Mouse (Mus musculus): Measurements from ENCODE around the gene Siglecg.

The Siglecg gene

DNA sequence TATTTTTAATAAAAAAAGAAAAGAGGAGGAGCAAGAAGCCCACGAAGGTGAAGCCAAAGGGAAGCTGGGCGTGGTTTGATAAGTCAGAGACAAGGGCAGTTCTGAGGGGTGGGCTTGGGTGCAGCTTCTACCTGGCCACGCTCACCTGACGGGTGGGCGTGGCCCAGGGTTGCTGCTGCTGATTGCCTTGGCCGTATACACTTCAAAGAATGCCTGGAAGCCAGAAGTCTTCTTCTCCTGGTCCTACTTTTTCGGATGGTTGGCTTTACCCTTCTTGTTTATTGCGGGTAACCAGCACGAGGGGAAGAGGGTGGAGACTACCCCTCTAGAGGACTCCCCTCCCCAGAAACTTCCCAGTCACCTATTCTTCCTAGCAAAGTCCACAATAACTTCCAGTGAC is 34.7 kb downstream of the Siglecg start:
- DNase-seq: peak in 1 of 2 experiments; percentile 32

DNA sequence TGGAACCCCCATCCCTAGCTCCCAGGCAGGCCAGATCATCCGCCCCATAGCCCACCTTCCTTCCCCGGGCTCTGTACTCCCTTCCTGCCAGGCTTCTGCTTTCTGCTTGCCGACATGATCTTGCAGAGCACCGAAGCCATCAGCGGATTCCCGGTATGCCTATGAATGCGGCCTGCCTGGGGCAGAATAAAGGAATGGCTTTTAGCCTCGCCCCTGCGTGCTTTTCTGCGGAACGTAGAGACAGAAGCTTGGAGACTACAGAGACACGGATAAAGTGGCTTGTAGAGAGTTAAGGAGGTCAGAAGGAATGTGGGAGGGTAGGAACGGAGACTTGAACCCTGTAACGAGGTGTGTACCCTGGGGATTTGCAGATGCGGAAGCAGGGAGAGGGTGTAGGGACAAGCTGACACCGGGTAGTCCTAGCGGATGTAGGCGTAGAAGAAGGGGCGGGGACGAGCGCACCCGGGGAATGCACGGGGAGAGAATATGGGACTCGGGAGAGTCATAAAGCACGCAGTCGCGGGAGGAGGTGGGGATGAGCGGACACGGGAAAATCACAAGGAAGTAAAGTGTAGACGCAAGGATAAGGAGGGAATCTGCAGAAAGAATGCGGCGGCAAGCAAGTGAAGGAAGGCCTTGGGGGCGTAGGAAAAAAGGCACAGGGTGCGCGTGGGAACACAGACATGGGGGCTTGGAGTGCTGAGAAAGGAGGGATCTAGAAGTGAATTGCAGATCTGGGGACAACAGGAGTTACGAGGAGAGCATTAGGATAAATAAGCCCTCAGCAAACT is 35.3 kb downstream of the Siglecg start:
- peak; percentile 89 to 92 for DNase-seq

DNA sequence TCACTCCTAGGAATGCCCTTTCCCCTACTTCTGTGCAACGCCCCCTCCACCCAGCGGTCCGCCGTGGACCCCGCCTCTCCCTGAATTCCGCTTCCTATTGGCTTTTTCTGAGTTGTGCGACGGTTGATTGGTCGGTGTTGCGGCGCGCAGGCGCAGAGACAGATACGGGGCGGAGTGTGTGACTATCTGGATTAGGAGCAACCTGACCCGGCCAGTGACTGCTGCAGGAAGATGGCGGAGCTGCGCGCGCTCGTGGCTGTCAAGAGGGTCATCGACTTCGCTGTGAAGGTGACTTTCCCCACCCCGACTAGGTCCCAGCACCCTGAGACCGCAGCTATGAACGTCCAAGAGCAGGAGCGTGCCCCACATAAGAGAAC is 35.9 kb downstream of the Siglecg start, which contains the start of the genes Etfb and Gm45233:
TSS of gene Etfb (plus strand) at position 167 of the 377 bp plus-strand sequence.
TSS of gene Gm45233 (plus strand) at position 212 of the 377 bp plus-strand sequence.
- peak; percentile 97 to 98 for DNase-seq

DNA sequence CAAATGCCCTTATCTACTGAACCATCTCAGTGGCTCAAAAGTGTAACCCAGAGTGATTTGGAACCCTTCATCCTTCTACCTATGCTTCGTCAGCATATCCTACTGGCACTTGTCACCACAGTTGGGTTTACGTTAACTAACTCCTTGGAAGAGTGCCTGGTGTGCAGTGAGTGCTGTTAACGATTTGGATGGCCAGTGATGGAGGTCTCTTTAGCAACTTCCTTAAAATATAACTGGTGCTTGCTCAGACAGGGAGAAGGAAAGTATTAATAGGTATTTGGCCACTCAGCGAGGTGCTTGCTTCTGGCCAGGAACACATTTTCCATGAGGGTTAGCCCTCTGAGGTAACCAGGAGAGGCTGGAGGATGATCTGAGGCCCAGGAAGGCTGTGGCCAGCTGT is 39.8 kb downstream of the Siglecg start:
- peak; percentile 70 to 89 for DNase-seq

DNA sequence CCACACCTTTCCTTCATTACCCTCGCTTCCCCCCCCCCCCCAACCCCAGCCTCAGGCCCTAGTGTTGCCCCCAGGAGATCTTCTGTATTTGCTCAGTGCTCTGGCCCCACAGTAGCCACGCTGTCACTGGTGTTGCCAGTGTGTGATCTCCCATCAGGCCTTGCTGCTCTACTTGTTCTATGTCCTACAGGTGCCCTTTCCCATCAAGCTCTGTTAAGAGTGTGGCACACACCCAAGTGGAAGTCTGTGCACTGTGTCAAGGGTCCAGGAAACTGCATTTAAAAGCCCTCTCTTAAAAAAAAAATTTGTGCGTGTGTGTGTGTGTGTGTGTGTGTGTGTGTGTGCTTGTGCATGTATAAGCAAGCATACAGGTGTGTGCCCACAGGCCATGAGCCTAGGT is 40.2 kb downstream of the Siglecg start:
- peak; percentile 61 to 72 for DNase-seq

DNA sequence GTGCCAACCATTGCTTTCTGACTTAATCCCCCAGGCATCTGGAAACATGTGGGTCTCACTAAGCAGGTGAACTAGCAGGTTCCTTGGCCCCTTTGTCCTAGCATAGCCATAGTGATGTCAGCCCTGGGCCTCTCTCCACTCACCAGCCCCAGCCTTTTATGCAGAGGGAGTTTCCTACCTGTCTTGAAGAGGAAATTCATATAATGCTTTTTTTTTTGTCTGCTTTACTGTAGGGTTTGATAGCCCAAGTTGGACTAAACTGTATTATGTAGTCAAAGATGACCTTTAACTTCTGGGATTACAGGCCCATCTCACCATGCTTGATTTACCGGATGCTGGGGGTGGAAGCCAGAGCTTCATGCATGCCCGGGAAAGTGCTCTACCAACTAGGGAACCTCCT is 41.8 kb downstream of the Siglecg start:
- DNase-seq: no peak

DNA sequence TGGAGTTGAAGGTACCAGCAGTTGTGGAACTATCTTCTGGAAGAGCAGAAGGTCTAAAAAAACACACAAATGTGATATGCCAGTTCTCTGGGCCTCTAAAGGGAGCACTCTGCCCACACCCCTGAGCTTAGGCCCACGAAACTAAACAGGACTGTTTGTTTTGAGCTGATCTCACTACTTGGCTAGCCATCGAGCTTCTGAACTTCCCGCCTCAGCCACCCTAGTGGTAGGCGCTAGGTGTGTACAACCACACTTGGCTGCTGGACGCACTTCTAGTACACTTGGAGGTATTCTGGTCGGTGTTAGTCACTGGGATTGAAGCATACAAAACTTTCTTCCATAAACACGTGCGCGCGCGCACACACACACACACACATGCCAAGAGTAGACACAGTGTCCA is 43.7 kb downstream of the Siglecg start:
- no peak for DNase-seq

DNA sequence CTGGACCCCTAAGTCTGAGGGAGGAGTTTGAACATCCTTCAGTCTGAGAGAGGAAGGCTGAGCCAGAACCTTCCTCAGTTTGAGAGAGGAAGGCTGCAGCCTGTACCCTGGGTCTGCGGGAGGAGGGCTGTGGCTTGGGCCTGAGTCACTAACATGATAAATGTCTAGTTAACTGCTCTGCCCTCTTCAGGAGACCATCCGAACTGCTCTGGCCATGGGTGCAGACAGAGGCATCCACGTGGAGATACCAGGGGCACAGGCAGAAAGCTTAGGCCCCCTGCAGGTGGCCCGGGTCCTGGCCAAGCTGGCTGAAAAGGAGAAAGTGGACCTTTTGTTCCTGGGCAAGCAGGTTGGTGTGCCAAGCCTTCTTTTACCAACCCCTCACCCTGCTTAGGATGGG is 44.6 kb downstream of the Siglecg start:
- DNase-seq: peak in 1 of 2 experiments; percentile 59

DNA sequence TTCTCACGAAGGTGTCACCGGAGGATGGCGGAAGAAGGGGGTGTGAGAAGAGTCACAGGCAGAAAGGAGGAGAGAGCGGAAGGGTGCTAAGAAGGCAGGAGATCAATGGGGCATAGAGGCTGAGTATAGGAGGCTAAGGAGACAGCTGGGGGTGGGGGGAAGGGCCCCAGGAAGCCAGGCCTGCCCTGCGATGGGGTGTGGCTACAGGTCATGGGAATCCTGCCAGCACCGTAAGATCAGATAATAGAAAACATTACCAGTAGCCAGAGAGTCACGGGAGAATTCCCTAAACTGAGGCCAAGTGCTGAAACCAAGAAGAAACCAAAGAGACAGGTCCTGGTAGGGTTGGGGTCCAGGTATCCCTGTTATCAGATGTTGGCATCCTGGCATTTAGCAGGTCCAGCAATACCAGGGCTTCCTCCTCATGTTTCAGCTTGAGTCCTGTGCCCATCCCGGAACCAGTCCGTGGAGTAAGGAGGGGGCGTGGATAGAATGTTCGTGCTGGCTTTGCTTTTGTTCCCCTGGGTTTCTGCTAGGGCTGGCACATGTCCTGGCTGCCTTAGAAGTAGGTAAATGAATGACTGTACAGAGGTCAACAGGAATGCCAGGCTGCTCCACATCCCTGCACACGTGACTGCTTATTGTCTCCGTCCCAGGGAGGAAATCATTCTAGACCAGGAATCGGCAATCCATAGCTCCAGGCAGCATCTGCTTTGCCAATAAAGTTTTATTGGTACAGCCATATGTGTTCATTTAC is 45.8 kb downstream of the Siglecg start:
- peak; percentile 75 to 87 for DNase-seq

DNA sequence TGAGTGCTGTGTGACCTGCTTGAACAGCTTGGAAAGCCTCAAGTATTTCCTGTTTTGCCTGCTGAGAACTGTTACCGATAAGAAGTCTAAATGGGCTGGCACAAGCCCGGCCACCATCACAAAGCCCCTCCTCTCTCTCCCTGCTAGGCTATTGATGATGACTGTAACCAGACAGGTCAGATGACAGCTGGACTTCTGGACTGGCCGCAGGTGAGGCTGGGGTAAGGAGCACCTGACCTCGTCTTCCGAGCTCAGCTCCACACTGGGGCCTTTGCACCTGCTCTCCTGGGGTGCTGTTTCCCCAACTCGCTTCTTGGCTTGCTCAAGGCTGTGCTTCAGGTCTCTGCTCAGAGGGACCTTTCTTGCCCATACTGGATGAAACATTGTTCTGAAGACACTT is 46.4 kb downstream of the Siglecg start:
- peak; percentile 60 to 62 for DNase-seq

DNA sequence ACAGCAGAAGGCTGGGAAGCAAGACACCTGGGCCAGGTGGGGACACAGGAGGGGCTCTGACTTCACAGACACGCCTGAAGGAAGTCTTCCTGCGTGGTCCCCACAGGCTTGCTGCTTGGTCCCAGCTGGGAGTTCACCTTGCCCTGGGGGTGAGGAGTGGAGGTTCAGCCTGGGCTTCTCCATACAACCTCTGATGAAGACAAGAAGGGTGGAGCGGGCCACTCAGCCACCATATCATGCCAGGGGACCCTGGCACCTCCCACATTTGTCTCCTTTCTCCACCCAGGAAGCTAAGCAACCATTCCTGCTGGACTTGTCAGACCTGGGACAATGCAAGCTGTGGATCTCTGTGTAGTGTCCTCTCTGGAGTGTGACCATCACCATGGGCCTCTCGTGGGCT is 54.8 kb downstream of the Siglecg start, which contains the start of gene Vsig10l:
TSS of gene Vsig10l (plus strand) at position 301 of the 400 bp plus-strand sequence.
- no peak for DNase-seq

DNA sequence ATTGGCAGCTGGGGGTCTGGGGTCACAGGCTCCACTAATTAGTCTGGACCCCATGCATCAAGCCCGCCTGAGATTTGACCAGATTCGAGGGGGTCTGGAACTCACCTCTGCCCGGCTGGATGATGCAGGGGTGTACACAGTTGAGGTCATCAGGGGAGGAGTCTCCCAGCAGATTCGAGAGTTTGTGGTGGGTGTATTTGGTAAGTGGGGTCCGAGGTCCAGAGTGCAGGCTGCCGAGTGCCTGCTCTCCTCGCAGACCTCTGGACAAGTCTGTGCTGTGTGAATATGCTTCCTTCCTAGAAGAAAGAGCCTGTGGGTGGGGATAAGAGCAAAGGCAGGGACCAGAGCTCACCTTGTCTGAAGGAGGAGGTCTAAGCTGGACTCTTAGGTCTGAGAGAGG is 56.0 kb downstream of the Siglecg start:
- DNase-seq: peak; percentile 34 to 50

DNA sequence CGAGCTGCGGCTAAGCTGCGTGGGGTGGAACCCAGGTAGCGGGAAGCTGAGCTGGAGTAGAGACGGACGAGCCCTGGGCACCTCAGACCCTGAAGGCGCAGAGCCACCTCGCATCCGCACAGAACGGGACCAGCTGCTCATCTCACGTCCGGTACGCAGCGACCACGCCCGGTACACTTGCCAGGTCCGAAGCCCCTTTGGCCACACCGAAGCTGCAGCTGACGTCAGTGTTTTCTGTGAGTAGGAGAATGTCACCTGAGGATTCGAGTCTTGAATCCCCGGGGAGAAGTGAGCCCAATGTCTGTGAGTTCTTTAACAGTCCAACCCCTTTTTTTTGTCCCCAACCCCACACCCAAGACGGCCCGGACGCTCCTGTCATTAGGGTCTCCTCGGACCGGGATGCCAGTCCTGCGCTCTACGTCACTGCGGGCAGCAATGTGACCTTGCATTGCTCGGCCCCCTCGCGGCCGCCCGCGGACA is 56.9 kb downstream of the Siglecg start:
- DNase-seq: peak; percentile 25 to 46

DNA sequence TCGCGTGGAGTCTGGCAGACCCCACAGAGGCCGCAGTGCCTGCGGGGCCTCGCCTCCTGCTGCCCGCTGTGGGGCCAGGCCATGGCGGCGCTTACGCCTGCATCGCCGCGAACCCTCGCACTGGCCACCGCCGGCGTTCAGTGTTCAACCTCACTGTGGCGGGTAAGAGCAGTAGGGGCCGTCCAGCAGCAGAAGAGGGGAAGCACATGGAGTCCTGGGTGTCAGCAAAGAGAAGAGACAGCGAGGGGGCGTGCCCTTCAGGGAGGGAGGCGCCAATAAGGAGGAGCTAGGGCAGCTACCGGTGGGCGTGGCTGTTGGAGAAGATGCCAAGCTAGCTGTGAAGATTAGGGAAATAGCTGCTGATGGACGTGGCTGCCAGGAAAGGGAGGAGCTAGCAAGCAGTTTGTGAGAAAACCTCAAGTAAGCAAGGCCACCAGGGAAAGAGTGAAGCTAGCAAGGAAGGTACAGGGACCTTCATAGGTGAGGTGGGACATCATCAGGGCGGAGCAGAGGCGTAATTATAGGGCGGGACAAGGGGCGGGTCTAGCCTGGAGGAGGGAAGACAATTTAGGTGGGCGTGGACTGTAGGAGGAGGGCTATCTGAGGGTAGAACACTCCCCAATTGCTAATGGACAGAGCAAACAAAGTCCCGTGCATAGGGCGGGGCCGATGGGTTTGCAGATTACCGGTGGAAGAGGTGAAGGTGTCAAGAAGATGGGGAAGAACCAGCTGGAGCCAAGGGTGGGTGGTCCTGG is 57.5 kb downstream of the Siglecg start:
- peak; percentile 94 to 95 for DNase-seq

DNA sequence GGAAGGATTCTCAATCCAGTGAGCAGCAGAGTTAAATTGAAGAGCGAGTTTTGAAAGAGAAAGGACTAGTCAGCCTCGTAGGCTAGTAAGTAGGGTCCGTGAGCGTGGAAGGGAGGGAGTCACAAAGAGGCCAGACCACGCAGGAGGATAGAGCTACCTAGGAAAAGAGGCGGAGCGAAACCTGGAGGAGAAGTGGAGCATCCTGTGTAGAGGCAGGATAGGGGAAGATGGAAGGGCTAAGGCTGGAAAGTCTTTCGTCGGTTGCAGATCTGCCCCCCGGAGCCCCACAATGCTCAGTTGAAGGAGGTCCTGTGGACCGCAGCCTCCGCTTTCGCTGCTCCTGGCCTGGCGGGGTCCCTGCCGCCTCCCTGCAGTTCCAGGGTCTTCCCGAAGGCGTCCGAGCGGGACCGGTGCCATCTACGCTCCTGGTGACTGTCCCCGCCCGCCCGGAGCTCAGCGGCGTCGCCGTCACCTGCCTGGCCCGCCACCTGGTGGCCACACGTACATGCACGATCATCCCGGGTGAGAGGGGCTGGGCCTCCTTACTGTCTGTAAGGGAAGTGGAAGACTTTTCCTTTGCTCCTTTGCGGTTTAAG is 58.2 kb downstream of the Siglecg start:
- peak; percentile 83 to 95 for DNase-seq

All from kidney, postnatal 36 days (tissue).